Mouse (Mus musculus) neural tube, embryonic 15.5 days (tissue): ENCODE measurements around the gene 1700123O20Rik. TPM values are rescaled to one million over a fixed set of nuclear protein-coding genes. Genes with fewer than 3 reads are reported as not detected.

Experiments used
- ATAC-seq: fragments of 200-750 bp; cut with Nextera tagmentation; 2 replicates; pipeline ENCODE4 v1.8.0; 2017; ENCODE audit warnings: mild to moderate bottlenecking, moderate TSS enrichment, moderate library complexity; ENCODE audit not compliant: low FRiP score
- H3K27ac ChIP-seq: fragments of 300-500 bp; sonication (generic); replicated peaks from 2 replicates; pipeline ENCODE4 v1.5.1; 2015; ENCODE audit warnings: mild to moderate bottlenecking, inconsistent platforms
- H3K27me3 ChIP-seq: fragments of 300-500 bp; sonication (generic); replicated peaks from 2 replicates; pipeline ENCODE4 v1.6.1; 2015; ENCODE audit warnings: inconsistent platforms
- H3K36me3 ChIP-seq: fragments of 300-500 bp; sonication (generic); 2 replicates; pipeline ENCODE4 v1.6.1; 2015; ENCODE audit warnings: inconsistent platforms
- H3K4me1 ChIP-seq: fragments of 300-500 bp; sonication (generic); 2 replicates; pipeline ENCODE4 v1.6.1; 2015; ENCODE audit warnings: inconsistent platforms
- H3K4me2 ChIP-seq: fragments of 300-500 bp; sonication (generic); 2 replicates; pipeline ENCODE4 v1.6.1; 2015; ENCODE audit warnings: inconsistent platforms, mild to moderate bottlenecking, moderate library complexity
- H3K4me3 ChIP-seq: fragments of 300-500 bp; sonication (generic); replicated peaks from 2 replicates; pipeline ENCODE4 v1.5.1; 2015; ENCODE audit warnings: mild to moderate bottlenecking, inconsistent platforms
- H3K9ac ChIP-seq: fragments of 300-500 bp; sonication (generic); replicated peaks from 2 replicates; pipeline ENCODE4 v1.6.1; 2015; ENCODE audit warnings: mild to moderate bottlenecking, inconsistent platforms
- H3K9me3 ChIP-seq: fragments of 300-500 bp; sonication (generic); replicated peaks from 2 replicates; pipeline ENCODE4 v1.6.1; 2016; ENCODE audit warnings: inconsistent platforms
- WGBS: fragments of 180-500 bp; shearing (Covaris S2); methylation state at CpG from one replicate; pipeline ENCODE4 v1.1.7; 2015; ENCODE audit warnings: mixed read lengths; 5-methylcytosine and 5-hydroxymethylcytosine counted together
- polyA plus RNA-seq: library from polyadenylated mRNA; unstranded; fragments of >200 nt; fragmentation: Nextera tagmentation; extraction: Ambion mirVana; gene quantifications from 2 replicates; pipeline ENCODE4 v1.2.1, GENCODE M21; 2015

Gene 1700123O20Rik
- polyA plus RNA-seq, 1 experiment from 2014 or later: 72.3 TPM

DNA sequence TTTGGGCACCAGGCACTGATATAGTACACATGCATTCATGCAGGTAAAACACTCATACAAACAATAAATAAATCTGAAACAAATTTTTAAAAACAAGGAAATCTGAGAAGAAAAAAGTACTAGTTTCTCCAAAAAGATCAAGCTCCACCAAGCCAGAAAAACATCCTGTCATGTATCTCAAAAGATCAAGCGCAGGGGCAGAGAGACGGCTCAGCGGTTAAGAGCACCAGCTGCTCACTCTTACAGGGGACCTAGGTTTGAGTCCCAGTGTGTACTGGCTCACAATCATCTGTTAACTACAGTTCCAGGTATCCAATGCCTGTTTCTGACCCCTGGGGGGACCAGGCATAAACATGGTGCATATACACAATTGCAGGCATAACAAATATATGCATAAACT is 3.6 kb upstream of the 1700123O20Rik start:
- ATAC-seq: no peak
- peaks cover 34% of the 10 kb centered on the region for H3K36me3 ChIP-seq

DNA sequence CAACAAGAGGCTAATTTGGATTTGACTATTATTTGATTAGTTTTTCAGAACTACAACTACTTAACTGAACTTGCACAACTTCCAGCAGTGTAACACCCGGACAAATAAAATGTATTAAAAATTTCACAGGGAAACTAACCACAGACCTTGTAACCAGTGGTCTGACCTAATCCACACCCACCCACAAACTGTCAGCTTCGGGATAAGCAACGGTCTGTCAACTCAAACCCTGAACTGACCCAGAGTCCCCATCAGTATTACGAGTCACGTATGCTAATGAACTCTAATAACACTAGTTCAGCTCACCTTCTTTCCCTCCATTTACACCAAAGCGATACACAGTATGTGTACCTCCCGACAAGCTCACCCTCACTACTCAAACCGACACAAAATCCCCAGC is 545 bp upstream of the 1700123O20Rik start:
- 13% methylated on average over 8 of the region's 8 CpGs for WGBS
- no peak for ATAC-seq
- H3K27ac ChIP-seq: peak overlapping the region; percentile 98

More for the DNA sequence above, 3.6 kb upstream of the 1700123O20Rik start:
- Histone ChIP-seq H3K9me3 (no peaks in the 10 kb centered on the region), H3K27ac (no peak overlapping the region), H3K4me2 (no peak overlapping the region), H3K4me1 (peaks cover 27% of the 10 kb centered on the region), H3K4me3 (no peak overlapping the region), H3K9ac (no peak overlapping the region), H3K27me3 (no peaks in the 10 kb centered on the region)
- WGBS: 92% methylated on average over 3 of the region's 3 CpGs

DNA sequence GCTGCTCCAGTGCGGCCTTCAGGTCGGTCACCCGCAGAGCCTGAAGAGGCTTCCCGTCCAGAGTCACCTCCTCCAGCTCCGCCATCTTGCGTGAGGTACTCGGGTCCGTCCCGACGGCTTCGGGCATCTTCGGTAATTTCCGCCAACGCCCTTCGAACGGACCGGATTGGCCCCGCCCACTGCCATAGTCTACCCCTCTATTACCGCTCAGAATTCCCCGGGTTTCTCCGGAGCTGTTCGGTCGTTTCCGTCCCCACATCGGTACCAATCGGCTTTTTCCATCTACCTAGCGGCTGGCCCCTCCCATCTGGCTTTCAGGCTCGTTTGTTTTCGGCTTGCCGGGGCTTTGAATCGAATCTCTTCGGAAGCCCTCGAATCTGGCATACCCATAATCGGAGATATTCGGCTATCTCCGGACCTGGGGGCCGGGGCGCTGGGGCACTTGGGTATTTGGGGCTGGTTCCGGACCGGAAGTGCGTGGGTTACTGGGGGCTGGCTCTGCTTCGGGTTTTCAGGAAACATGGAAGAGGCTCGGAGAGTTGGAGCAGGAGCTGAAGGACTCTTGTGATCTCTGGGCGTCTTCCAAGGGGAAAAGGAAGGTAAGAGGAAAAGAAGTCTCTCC is 617 bp downstream of the 1700123O20Rik start, which contains the start of gene Acin1:
Gene Acin1 (minus strand): TSS at position 410 of the 622 bp plus-strand sequence.
- peak within 1 kb of the TSS; percentile 76 for H3K4me2 ChIP-seq
- peak; percentile 98 for ATAC-seq
- no peaks in the 10 kb centered on the region for H3K9me3 ChIP-seq
- H3K27me3 ChIP-seq: no peaks in the 10 kb centered on the region
- peaks cover 42% of the 10 kb centered on the region for H3K4me1 ChIP-seq
- H3K4me3 ChIP-seq: peak within 1 kb of the TSS; percentile 75
- peak within 1 kb of the TSS; percentile 98 for H3K27ac ChIP-seq
- WGBS: under 1% methylated on average over 44 of the region's 44 CpGs
- H3K9ac ChIP-seq: peak within 1 kb of the TSS; percentile 95
- H3K36me3 ChIP-seq: peaks cover 31% of the 10 kb centered on the region

More for the DNA sequence above, 545 bp upstream of the 1700123O20Rik start:
- peak overlapping the region; percentile 75 for H3K4me3 ChIP-seq
- peak overlapping the region; percentile 95 for H3K9ac ChIP-seq
- H3K27me3 ChIP-seq: no peaks in the 10 kb centered on the region
- peaks cover 42% of the 10 kb centered on the region for H3K4me1 ChIP-seq
- no peaks in the 10 kb centered on the region for H3K9me3 ChIP-seq
- H3K4me2 ChIP-seq: peak overlapping the region; percentile 76
- peaks cover 30% of the 10 kb centered on the region for H3K36me3 ChIP-seq

DNA sequence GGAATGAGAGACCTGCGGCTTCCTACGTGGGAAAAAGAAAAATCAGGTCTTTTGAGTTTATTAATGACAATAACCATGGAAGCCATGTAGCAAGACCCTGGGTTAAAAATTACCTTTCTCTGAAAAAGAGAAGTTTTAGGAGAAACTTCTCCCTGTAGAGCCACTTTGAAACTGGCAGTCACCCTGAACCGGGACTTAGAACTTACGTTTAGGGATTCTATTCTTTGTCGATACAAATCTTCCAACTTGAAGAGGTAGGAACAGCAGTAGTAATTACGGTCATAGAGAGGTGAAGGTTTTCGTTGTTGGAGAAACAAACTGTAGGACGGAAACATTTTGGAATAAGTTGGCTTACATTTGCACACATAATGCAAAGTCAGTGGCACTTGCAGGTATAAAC is 1.2 kb downstream of the 1700123O20Rik start:
- peaks cover 31% of the 10 kb centered on the region for H3K36me3 ChIP-seq
- H3K9me3 ChIP-seq: no peaks in the 10 kb centered on the region
- H3K4me3 ChIP-seq: peak overlapping the region; percentile 75
- peak overlapping the region; percentile 98 for H3K27ac ChIP-seq
- no peak for ATAC-seq
- H3K4me1 ChIP-seq: peaks cover 42% of the 10 kb centered on the region
- WGBS: 6% methylated on average over 8 of the region's 8 CpGs
- H3K9ac ChIP-seq: peak overlapping the region; percentile 68
- no peaks in the 10 kb centered on the region for H3K27me3 ChIP-seq
- H3K4me2 ChIP-seq: peak overlapping the region; percentile 76

DNA sequence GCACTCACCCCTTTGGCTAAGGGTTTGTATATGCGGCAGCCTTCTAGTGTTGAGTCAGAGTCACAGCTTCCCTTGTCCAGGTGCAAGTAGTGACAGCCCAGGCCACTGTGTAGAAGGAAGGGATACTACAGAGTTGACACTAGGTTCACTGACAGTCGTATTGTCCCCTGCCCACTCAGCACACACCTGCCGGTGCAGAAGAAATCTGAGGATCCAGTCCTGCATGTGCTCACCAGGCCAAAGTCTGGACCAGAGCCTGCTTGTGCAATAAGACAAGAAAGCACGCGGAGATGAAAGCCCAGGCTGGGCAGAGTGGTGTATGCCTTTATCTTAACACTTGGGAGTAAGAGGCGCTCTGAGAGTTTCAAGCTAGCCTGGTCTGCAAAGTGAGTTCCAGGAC is 9.0 kb downstream of the 1700123O20Rik start:
- Histone ChIP-seq H3K27ac (no peak overlapping the region), H3K9me3 (no peaks in the 10 kb centered on the region), H3K36me3 (peaks cover 22% of the 10 kb centered on the region), H3K9ac (no peak overlapping the region), H3K4me1 (no peaks in the 10 kb centered on the region), H3K27me3 (no peaks in the 10 kb centered on the region), H3K4me3 (no peak overlapping the region), H3K4me2 (no peak overlapping the region)
- 81% methylated on average over 6 of the region's 6 CpGs for WGBS
- no peak for ATAC-seq

DNA sequence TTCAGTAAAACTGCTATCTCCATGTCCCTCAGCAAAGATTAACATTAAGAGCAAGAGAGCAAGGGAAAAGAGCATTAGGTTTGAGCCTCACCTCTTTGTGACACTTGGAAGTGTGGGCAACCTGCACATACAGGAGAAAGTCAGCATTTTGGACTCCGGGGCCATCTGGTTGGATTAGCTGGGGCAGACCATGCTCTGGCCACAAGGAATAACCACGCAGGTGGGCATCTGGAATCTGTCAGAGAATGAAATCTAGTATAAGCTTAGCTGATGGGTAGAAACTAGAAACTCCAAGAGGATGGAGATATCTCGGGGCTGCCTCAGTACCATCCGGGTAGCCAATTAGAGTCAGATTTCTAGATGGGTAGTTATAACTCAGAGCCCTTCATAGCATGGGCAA is 10.7 kb downstream of the 1700123O20Rik start:
- Histone ChIP-seq H3K9me3 (no peaks in the 10 kb centered on the region), H3K4me3 (no peak overlapping the region), H3K4me1 (no peaks in the 10 kb centered on the region), H3K27me3 (no peaks in the 10 kb centered on the region), H3K4me2 (no peak overlapping the region), H3K9ac (no peak overlapping the region), H3K36me3 (peaks cover 12% of the 10 kb centered on the region), H3K27ac (no peak overlapping the region)
- ATAC-seq: no peak
- WGBS: 90% methylated on average over 4 of the region's 4 CpGs

DNA sequence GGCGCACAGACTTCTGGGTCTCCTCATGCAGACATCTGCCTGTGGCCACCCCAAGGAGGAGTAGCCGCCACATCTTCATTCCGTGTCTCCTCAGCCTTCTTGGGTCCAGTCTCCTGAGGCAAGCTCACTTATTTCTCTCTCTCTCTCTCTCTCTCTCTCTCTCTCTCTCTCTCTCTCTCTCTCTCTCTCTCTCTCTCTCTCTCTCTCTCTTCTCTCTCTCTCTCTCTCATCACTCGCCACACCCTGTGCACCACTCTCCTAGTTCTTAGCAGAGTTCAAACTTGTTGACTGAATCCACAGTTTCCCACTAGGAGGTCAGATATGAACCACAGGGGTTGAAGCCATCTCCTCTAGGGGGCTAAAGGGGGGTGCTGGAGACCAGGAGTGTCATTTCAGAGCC is 12.7 kb downstream of the 1700123O20Rik start, which contains the start of gene Gm29776:
Gene Gm29776 (minus strand): TSS at position 101 of the 400 bp plus-strand sequence.
- Histone ChIP-seq H3K27ac (no peak within 1 kb of the TSS), H3K36me3 (peaks cover 2% of the 10 kb centered on the region; the same call in 1 of the 2 replicates), H3K4me2 (no peak within 1 kb of the TSS), H3K27me3 (0 out of 2 replicates have a peak, but pooled peaks cover 11% of the 10 kb centered on the region), H3K4me1 (no peaks in the 10 kb centered on the region), H3K9ac (no peak within 1 kb of the TSS), H3K4me3 (no peak within 1 kb of the TSS), H3K9me3 (no peaks in the 10 kb centered on the region)
- 78% methylated on average over 4 of the region's 4 CpGs for WGBS
- ATAC-seq: no peak

DNA sequence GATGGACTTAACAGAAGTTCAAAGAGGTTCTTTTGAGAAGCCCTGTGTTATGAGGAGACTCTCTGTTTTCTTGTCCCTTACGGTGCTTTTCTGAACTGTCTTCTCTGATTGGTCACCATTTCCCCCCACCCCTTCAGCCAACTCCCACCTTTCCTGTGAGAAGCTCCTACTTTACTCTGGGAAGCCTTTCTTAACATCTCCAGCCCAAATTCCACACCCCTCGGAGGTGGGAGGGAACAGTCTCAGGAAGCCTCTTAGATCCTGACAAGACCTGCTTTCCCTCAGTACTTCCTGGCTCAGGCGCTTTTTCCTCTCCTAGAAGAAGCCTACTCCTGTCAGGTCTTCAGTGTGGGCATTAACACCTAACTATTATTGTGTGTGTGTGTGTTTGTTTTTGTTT is 13.6 kb downstream of the 1700123O20Rik start:
- H3K27ac ChIP-seq: no peak overlapping the region
- no peak overlapping the region for H3K4me3 ChIP-seq
- H3K4me2 ChIP-seq: no peak overlapping the region
- no peak for ATAC-seq
- no peaks in the 10 kb centered on the region for H3K9me3 ChIP-seq
- no peaks in the 10 kb centered on the region for H3K4me1 ChIP-seq
- WGBS: 49% methylated on average over 3 of the region's 3 CpGs
- no peak overlapping the region for H3K9ac ChIP-seq
- H3K36me3 ChIP-seq: no peaks in the 10 kb centered on the region
- 0 out of 2 replicates have a peak, but pooled peaks cover 12% of the 10 kb centered on the region for H3K27me3 ChIP-seq

DNA sequence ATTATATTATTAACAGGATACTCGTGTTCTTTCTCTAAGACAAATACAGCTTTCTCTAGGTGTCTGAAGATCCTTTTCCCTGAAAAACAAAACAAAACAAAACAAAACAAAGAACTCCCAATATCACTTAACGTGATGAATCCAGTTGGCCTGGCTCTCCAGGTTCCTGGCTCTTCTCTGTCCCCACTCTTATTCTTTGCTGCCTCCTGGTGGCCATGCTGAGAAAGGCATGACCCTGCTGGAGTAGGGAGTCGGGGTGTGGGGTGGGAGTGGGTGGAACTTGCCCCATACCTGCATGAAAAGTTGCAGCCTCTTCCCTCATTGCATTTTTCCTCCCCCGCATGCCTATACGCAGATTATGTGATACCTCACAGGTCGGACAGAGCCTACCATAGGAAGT is 15.3 kb downstream of the 1700123O20Rik start:
- ATAC-seq: peak; percentile 66; the same call in 1 of the 2 replicates
- 9% methylated on average over 6 of the region's 6 CpGs for WGBS

DNA sequence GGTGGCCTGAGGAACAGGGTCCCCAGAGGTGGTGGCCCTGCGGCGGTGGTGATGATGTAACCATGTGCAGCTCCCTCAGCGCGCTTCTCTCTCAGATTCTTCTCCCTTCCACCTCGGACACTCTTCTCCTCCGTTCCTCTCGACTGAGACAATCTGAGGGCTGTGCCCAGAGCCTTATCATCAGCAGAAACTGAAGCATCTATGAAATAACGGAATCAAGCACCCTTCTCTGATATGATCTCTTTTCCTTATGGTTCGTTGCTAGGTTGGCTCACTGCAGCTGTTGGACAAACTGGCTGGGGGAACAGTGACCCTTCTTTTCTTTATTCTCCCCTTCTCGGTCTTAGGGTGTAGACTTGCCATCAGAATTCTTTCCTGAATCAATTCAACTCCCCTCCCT is 17.2 kb downstream of the 1700123O20Rik start:
- Histone ChIP-seq H3K4me3 (no peak overlapping the region), H3K27ac (no peak overlapping the region), H3K9me3 (no peaks in the 10 kb centered on the region), H3K4me1 (no peaks in the 10 kb centered on the region), H3K9ac (no peak overlapping the region), H3K27me3 (0 out of 2 replicates have a peak, but pooled peaks cover 12% of the 10 kb centered on the region), H3K4me2 (no peak overlapping the region), H3K36me3 (no peaks in the 10 kb centered on the region)
- WGBS: 69% methylated on average over 10 of the region's 10 CpGs
- no peak for ATAC-seq

More for the DNA sequence above, 15.3 kb downstream of the 1700123O20Rik start:
- Histone ChIP-seq H3K4me3 (no peak overlapping the region), H3K36me3 (no peaks in the 10 kb centered on the region), H3K9ac (no peak overlapping the region), H3K4me2 (no peak overlapping the region), H3K27ac (no peak overlapping the region), H3K27me3 (0 out of 2 replicates have a peak, but pooled peaks cover 12% of the 10 kb centered on the region), H3K4me1 (no peaks in the 10 kb centered on the region), H3K9me3 (no peaks in the 10 kb centered on the region)

DNA sequence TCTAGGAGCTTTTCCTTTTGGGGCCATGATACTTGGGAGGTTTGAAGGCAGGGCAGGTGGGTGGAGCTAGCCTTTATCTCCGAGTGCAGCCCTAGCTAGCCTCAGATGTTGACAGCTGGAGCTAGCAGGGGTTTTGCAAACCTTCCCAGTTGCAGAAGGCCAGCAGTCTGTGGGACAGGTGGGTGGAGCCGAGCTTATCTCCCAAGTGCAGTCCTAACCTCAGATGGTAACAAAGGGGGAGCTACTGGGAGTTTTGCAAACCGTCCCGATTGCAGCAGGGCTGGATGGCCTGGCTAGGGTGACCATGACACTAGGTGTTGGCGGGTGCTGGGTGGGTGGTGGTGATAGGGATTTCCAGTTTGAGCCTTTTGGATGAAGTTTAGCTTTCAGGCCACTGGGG is 19.8 kb downstream of the 1700123O20Rik start:
- Histone ChIP-seq H3K4me2 (no peak overlapping the region), H3K9me3 (no peaks in the 10 kb centered on the region), H3K9ac (no peak overlapping the region), H3K4me3 (no peak overlapping the region), H3K36me3 (no peaks in the 10 kb centered on the region), H3K27ac (no peak overlapping the region), H3K27me3 (0 out of 2 replicates have a peak, but pooled peaks cover 12% of the 10 kb centered on the region), H3K4me1 (no peaks in the 10 kb centered on the region)
- ATAC-seq: no peak
- 59% methylated on average over 5 of the region's 5 CpGs for WGBS

DNA sequence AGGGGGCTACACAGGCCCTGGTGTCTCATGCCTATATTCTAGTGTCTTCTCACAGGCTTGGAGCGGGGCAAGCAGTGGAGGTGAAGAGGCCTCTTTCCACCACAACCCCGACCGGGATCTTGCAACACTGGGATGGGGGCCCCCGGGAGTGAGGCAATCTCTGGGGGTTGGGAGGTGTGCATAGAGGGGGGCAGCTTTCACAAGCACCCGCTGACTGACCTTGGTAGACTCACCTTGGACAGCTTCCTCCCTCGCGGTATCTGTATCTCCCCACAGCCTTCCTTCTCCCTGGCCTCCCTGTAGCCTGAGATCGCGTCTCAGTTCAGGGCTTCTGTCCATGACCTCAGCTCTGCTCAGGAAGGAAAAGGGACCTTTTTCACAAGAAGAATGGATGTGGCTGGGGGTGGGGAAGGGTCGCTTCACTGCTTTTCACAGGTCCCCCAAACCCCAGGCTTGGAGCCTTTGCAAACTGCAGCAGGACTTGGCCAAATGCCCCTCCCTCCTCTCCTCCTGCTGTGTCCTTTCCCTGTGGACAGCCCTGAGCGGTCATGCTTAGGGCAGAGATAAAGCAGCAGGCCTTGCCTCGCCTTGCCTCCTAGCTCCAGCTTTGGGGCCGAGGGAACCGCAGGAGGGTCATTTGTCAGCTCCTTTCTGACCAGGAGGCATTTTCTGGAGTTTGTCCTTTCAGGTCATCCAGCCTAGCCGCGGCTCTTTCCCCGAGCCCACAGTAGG is 20.7 kb downstream of the 1700123O20Rik start:
- Histone ChIP-seq H3K9ac (no peak overlapping the region), H3K4me1 (no peaks in the 10 kb centered on the region), H3K9me3 (no peaks in the 10 kb centered on the region), H3K27ac (no peak overlapping the region), H3K4me2 (no peak overlapping the region), H3K27me3 (0 out of 2 replicates have a peak, but pooled peaks cover 12% of the 10 kb centered on the region), H3K4me3 (no peak overlapping the region), H3K36me3 (no peaks in the 10 kb centered on the region)
- ATAC-seq: no peak
- 69% methylated on average over 17 of the region's 17 CpGs for WGBS
